Mouse (Mus musculus): ENCODE results near the gene Lgmn. TPM values are rescaled to one million over a fixed set of nuclear protein-coding genes. Genes with fewer than 3 reads are reported as not detected.

Lgmn gene
- total RNA-seq, 2 experiments from 2014 or later: 99.1 to 102 TPM

DNA sequence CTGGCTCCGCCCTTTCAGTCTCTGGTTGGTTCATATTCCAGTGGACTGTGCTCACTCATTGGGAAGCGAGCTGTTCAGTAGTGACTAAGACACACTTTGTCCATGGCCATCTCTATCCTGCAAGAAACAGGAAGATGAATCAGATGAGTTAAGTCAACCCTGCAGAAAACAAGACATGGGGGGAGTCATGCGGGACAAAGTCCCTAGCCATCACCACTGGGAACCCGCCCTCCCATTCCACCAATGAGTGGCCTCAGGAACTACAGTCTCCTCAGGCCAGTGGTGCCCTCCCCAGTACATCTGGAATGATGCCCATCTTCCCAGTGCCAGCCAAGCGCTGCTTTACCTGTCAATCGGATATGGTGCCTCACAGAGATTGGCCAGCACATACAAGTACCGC lies 45.1 kb downstream of the Lgmn start:
- DNase-seq (ENCODE audit: low spot score in 2 of 2): no peak

GRCm38 (mm10) chr12:102391982-102392381 lies 47.6 kb downstream of the Lgmn start:
- DNase-seq (ENCODE audit: low spot score in 2 of 2): peak in 1 of 2 experiments; percentile 36

DNA sequence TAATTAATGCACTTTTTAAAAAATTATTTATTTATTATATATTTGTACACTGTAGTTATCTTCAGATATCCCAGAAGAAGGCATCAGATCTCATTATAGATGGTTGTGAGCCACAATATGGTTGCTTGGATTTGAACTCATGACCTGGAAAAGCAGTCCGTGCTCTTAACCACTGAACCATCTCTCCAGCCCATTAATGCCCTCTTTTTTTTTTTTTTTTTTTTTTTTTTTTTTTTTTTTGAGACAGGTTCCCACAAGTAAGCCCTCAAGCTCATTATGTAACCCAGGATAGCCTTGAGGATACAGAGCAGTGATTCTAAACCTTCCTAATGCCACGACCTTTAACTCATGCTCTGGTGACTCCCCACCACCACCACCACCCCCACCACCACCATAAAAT lies 48.5 kb downstream of the Lgmn start:
- no peak for DNase-seq (ENCODE audit: low spot score in 2 of 2)

DNA sequence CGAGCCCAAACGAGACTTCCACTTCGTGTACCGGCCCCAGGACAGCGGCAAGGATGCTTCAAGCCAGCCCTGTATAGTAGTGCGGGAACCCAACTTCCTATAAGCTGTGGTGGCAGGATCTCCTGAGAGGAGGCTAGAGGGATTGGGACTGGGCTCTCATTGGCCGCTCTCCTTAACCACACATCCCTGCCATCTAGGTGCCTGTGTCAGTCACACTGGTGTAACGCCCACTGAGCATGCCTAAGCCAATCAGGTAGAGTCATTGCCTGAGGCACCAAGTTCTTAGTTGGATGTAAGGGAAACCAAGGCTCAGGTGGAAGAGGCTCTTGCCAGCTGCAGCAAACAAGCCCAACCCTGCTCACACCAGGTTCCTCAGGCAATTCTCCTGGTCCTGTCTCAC lies 49.6 kb downstream of the Lgmn start:
- no peak for DNase-seq (ENCODE audit: low spot score in 2 of 2)

GRCm38 (mm10) chr12:102387219-102387917 lies 52.2 kb downstream of the Lgmn start:
- DNase-seq (ENCODE audit: low spot score in 2 of 2): peak; percentile 90 to 92

- DNase-seq (ENCODE audit: low spot score in 2 of 2): peak; percentile 39 to 61
Measured at GRCm38 (mm10) chr12:102384819-102385218, 54.8 kb downstream of the Lgmn start.

DNA sequence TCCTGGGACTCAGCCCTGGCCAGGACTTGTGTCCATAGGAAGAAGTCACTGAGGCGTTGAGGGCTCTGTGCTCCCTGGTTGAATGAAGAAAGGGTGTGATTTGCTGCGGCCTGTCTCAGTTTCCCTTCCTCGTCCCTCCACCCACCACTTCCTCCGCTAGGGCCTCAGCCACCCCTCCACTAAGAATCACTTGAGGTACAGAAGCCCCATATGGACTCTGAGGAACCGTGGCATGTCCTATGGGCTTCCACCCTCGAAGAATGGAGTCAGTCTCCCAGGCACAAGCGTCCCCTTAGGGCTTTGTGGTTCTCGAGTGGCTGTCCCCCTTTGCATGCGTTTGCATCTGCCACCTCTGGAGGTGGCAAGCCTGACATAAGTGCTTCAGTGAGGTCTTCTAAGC lies 56.3 kb downstream of the Lgmn start:
- DNase-seq (ENCODE audit: low spot score in 2 of 2): no peak

DNA sequence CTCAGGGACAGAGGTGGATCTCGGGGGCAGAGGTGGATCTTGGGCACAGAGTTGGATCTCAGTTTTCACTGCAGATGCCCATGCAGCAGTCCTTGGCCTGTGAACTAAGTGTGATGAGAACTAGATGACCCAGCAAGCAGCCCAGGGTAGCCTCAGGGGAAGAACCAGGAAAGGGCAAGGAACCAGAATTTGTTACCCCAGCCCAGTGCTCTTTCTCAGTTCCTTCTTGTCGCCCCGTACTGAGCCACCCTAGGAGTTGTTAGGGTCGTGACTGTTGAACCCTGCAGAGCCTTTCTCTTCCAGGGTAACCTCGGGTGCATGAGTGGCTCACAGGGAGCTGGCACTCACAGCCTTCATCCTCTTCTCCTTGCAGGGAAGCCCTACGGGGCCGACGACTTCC lies 57.4 kb downstream of the Lgmn start:
- no peak for DNase-seq (ENCODE audit: low spot score in 2 of 2)

GRCm38 (mm10) chr12:102372322-102372721 lies 67.3 kb downstream of the Lgmn start:
- no peak for DNase-seq (ENCODE audit: low spot score in 2 of 2)

- DNase-seq (ENCODE audit: low spot score in 2 of 2): no peak
Measured at GRCm38 (mm10) chr12:102370931-102371500, 68.6 kb downstream of the Lgmn start.

DNA sequence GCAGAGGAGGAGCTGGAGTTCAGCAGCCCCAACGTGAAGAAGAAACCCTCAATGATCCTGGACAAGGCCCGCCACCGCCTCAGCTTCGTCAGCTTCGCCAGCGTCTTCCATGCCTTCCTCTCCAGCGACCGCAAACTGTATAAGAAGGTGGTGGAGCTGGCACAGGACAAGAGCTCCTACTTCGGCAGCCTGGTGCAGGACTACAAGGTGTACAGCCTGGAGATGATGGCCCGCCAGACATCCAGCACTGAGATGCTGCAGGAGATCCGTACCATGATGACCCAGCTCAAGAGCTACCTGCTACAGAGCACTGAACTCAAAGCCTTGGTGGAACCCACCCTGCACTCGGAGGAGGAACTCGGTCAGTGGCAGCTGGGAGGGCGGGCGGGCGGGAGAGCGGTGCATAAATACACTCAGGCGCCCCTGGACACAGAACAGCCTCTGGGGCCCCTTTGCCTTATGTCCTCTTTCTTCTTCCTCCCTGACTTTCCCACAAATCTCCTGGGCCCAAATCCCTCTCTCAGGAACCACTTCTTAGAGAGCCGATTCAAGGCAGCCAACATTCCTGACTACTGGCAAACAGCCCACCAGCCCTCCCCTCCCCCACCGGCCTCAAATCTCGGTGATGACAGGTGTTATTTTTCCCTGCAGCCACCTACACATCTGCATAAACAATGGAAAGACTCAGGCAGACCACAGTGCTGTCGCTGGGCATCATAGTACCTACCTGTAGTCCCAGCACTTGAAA lies 70.0 kb downstream of the Lgmn start:
- no peak for DNase-seq (ENCODE audit: low spot score in 2 of 2)

GRCm38 (mm10) chr12:102368556-102368955 lies 71.1 kb downstream of the Lgmn start:
- DNase-seq (ENCODE audit: low spot score in 2 of 2): no peak

GRCm38 (mm10) chr12:102368066-102368465 lies 71.5 kb downstream of the Lgmn start:
- no peak for DNase-seq (ENCODE audit: low spot score in 2 of 2)

DNA sequence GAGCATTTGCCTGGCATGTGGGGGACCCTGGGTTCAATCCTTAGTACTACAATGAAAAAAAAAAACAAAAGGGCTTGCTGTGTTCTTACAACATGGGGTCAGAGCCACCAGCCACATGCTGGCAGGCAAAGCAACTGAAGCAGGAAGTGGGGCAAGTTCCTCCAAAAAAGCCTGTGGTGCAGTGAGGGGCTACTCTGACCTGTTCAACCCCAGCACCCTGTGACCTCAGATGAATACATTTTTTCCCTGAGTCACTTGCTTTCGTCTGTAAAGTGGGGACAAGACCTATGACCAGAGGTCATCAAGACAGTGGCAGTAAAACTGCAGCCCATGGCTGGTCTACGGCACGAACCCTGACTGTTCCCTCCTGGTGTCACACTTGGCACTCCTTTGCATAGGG lies 72.5 kb downstream of the Lgmn start:
- no peak for DNase-seq (ENCODE audit: low spot score in 2 of 2)

DNA sequence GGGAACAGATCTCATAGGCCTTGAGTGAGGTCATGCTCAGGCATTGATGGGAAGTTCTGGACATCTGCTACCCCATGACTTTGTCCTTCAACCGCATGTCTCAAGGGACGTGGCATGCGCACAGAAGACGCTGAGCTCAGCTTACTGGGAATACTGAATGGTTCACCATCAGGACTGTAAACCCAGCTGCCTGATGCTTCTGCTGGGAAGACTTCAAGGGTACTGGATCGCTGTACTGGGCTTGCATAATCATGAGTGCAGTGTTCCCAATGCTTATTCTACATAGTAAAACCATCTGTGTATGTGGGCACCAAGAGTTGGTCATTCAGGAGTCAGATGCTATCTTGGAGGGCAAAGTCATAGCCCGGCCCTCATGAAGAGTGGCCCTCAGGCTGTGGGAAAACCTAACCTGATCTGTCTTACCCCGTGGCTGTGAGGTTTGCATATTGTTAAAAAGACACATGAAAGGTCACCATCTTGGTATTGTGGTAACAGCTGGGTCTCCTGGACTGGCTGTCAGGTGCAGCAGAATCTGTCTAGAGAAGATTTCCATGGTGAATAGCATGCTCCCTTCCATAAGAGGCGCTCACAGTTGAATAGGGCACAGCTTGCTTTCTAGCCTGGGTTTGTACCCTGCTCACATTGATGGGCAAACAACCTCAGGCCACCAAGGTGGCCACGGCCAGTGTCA lies 73.3 kb downstream of the Lgmn start:
- no peak for DNase-seq (ENCODE audit: low spot score in 2 of 2)

- no peak for DNase-seq (ENCODE audit: low spot score in 2 of 2)
Measured at GRCm38 (mm10) chr12:102365016-102365415, 74.6 kb downstream of the Lgmn start.

- no peak for DNase-seq (ENCODE audit: low spot score in 2 of 2)
Measured at GRCm38 (mm10) chr12:102361189-102362161, 78.1 kb downstream of the Lgmn start.

DNA sequence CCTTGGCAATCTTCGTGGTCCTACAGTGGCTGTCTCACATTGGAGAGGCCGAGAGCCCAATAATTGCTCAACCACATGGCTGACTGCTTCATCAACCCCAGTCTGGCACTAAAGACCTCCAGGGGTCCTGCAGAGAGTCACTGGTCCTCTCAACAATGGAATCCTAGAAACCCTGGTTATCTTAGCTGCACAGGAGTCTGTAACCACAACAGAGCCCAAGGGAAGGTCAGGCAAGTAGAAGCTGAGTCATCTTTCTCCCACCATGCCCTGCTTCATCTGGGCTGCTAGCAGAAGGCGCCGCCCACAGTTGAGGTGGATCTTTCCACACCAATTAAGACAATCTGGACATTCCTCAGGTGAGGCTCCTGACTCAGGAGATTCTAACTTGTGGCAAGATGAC lies 80.2 kb downstream of the Lgmn start:
- DNase-seq (ENCODE audit: low spot score in 2 of 2): no peak

GRCm38 (mm10) chr12:102356781-102357180 lies 82.8 kb downstream of the Lgmn start:
- no peak for DNase-seq (ENCODE audit: low spot score in 2 of 2)

DNA sequence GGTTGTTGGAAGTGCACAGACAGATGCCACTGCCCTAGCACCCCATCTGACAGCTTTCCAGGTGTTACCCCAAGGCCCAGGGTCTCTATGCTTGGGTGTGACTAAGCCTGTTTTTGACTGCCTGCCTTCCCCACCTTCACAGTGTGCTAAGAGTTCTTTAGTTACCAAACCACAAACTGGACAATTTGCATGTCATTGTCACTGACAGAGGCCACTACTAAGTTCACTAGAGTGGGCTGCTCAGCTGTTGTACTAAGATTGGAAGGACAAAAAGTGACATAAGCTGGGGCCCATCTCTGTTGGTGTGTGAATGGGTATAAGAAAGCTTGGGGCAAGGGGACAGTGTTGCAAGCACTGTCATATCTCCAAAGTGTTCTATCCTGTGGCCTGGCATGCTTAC lies 83.8 kb downstream of the Lgmn start:
- no peak for DNase-seq (ENCODE audit: low spot score in 2 of 2)
